Mouse (Mus musculus) ovary, adult 10 weeks (tissue): Measurements from ENCODE around the gene Cep85l. TPM values are rescaled to one million over a fixed set of nuclear protein-coding genes. Genes with fewer than 3 reads are reported as not detected.

Experiments
- polyA plus RNA-seq: library from polyadenylated mRNA; stranded (reverse); fragments of 350-450 nt; fragmentation: Illumina TruSeq; extraction: RNeasy Lipid Tissue Mini Kit (QIAGEN cat#74804); gene quantifications from one replicate; pipeline ENCODE4 v1.2.3, GENCODE M21; 2014

Gene Cep85l
- 32.1 TPM for polyA plus RNA-seq

DNA sequence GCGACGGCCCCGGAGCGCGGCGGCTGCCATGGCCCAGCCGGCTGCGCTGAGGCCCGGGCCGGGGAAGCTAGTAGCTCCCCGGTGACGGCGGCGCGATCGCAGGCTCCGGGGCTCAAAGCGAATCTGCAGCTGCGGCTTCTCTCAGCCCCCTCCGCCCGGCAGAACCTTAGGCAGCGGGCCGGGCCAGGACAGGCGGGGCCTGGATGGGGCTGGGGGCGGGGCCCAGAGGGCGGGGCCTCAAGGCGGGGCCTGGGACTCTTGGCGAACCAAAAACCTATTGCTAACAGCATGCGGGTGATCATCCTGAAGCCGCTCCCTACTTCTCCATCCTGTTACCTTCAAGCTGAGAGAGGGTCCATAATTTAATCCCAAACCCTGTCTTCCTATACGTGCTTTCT, at the start of gene Cep85l:
Gene Cep85l, minus strand, starts transcription at position 239 of the 398 bp plus-strand sequence.

DNA sequence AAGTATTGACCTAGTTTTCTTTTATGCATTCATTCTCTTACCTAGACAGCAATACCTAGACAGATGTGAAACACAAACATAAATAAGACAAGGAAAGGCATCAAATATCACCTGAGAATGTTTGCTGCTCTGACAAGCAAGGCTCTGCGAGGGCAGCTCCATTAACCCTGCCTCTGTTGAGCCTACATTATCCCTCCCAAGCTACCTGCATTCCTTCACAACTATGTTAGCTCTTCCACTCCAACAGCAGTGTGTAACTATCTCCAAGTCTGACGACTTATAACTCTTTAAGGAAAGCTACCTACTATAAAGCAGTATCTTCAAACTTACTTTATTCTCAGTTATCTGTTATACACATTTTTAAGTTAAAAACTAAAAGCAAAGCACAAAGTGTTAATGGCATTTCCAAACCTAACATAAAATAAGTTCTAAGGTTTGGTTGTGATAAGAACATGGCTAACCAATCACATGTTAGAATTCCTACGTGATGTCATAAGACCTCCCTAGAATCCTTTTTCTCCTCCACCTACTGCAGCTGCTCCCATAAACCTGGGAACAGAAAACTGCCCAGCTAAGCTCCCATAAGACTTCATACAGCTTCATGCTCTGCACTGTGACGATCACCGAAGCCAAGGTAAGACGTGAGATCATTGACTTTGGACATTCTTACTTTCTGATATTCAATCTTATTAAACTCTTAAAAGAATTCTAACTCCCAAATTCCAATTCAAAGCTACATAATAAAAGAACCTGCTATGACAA, 42.4 kb downstream of the Cep85l start, which contains the start of gene Pln:
Gene Pln, plus strand, starts transcription at position 506 of the 762 bp plus-strand sequence.

Other genes with a start within 250 kb of the Cep85l start
- 30.8 TPM for gene Pln, start 42.3 kb downstream of the Cep85l start, polyA plus RNA-seq
- 207 TPM for gene Asf1a, start 216.8 kb upstream of the Cep85l start, polyA plus RNA-seq